Mouse (Mus musculus) lung, postnatal 4 days (tissue): ENCODE results near the gene Nuak2.
A peak's percentile ranks its signal among the peaks of the same experiment; 100 is the strongest.

ENCODE experiments used
- DNase-seq, 2 experiments: peaks; one replicate each; pipeline ENCODE4 v3.0.0; 2021

Gene Nuak2

DNA sequence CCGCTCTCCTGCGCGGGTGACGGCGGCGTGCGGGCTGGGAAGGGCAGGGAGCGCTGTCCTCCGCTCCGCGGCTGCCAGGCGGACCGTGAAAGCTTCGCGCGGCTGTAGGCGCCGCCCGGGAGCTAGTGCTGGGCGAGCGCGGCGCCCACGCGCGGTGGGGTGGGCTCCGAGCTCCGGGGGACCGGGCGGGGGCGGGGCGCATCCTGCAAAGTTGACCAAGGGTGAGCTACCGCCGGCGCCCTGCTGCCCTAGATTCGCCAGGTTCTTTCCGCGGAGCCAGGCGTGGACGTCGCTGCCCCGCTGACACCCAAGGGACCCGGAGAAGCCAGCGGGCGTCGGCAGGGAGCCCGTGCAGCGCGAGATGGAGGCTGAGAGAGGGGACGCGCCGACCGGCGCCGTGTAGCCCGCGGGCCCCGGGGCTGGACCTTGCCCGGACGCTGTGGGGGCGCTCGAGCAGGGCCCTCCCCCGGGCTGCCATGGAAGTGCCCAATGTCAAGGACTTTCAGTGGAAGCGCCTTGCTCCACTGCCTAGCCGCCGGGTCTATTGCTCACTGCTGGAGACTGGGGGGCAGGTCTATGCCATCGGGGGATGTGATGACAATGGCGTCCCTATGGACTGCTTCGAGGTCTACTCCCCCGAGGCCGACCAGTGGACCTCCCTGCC is 17.0 kb upstream of the Nuak2 start:
- peak; percentile 60 to 65 for DNase-seq

DNA sequence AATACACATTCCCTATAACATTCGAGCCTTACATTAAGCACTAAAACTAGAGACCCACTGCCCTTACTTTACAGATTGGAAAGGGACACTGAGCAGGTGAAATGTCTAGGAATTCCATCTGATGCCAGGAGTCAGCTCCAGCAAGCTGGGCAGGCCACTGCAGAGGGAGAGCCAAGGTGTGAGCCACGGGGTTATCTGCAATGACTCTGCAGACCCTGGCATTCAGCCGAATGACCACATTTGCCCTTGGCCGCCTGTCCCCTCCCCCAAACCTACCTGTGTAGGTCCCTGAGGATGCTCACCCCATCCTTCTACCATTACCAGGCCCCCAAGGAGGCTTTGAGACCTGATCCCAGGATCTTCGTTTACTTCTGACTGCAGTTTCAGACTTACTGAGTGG is 16.2 kb upstream of the Nuak2 start:
- DNase-seq: no peak

DNA sequence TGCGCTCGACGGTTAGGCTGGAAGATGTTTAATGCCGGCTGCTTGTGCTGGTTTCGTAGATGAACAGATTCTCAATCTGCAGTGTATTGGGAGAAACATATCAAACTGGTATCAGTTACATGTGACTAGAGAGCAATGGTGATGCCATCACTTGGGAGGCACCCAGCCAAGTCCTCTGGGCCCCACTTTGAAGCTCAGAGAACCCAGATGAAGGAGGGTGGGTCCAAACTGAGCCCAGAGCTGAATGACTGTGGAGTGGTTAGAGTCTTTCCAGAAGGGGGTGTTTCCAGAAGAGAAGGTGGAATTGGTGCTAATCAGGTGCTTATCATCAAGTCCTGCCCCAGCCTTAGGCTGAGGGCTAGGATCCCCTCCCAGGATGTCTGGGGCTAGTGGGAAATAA is 14.7 kb upstream of the Nuak2 start:
- DNase-seq: no peak

DNA sequence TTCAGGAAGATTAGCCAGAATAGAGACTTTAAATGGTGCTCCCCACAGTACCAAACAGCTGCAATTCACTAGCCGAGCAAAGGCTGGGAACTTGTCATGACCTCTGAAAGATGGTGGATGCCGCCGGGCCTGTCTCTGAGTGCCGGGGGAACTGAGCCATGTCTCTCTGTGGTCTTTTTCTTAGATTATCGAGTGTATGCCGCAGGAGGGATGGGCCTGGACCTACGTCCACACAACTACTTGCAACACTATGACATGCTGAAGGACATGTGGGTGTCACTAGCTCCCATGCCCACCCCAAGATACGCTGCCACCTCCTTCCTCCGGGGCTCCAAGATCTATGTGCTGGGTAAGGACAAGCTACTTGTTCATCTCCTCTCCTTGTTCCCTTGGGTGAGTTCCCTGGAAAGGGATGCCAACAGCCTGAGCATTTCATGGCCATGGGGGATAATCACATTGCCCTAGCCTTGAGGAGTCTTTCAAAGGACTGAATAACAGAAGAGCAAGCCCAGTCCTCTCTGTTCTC is 13.5 kb upstream of the Nuak2 start:
- no peak for DNase-seq

DNA sequence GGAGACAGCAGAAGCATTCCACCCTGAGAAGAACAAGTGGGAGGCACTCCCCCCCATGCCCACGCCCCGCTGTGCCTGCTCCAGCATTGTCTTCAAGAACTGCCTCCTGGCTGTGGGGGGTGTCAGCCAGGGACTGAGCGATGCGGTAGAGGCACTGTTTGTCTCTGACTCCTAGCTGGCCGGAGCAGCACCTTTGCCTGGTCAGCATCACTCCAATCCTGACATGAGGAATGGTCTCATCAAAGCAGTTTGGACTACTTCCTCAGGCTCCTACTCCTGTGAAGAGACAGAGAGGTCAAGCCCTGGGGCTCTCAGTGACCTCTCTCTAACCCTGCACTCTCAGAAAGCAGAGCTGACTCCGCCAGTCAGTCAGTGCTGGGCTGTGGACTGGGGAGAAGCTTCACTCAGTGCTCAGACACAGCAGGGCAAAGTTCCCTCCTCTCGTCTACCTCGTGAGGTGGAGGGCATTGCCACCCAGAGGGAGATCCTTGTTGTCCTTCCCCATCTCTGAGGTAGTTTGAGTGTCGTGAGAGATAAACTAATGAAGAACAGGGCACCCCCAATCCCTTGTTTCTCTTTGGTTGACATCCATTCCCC is 11.2 kb upstream of the Nuak2 start:
- no peak for DNase-seq

DNA sequence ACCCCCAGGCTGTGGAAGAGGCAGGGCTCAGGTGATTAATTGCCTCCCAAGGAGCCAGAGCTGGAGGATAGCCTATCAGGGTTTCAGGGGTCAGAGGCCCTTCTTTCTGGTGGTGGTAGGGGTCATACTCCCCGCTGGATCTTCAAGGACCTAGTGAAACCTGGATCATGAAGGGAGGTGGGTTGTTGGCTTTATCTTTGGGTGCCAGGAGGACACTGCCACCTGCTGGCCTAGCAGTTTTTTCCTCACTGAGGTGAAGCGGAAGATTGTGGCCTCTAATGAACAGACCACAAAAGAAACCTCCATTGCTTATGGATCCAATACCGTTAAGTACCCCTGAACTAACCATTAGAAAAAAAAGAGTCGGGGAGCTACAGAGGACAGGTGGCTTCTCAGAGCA is 9.8 kb upstream of the Nuak2 start:
- peak; percentile 53 to 70 for DNase-seq

DNA sequence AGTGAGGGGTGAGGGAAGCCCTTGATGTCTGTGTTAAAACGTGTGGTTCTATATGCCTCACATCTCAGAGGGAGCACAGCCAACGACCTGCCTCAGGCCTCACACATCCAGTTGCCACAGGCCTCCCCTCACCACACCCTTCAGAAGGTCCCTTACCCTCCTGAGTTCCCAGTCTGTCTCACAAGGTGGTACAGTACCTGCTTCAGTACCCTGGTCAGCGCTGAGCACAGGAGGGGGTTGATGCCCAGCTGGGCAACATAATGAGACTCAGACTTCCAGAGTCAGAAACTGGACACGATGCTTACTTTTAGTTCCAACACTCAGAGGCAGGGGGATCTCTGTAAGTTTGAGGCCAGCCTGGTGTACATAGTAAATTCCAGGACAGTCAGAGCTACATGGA is 9.1 kb upstream of the Nuak2 start:
- DNase-seq: no peak

DNA sequence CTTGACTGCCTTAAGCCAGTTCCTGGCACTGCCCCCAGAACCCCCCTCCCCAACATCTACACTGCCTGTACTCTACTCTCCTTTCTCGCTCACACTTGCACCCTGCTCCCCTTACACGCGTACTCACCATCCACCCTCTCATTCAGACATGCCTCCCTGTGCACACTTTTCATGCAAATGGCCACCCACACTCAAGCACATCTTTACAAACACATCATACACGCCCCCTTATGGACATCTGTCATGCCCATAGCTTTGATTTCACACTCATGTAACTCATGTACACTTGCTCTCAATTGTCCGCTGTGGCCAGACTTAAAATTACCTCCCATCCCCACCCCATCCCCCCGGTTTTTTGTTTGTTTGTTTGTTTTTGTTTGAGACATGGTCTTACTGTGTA is 8.0 kb upstream of the Nuak2 start:
- no peak for DNase-seq

DNA sequence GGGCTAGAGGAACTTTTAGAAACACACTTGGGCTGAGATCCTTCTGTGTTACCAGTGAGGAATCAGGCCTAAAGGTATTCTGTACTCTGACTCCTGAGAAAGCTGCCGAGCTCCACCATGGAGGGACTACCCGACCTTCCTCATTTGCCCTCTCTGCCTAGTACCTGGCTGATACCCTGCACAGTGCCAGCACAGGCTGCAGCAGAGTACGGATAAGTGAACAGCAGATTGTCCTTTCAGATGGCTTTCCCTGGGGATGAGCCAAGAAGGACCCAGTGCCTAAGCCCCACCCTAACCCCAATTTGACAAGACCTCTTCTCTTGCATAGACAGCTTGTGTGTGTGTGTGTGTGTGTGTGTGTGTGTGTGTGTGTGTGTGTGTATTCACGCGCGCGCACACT is 7.3 kb upstream of the Nuak2 start:
- DNase-seq: no peak

DNA sequence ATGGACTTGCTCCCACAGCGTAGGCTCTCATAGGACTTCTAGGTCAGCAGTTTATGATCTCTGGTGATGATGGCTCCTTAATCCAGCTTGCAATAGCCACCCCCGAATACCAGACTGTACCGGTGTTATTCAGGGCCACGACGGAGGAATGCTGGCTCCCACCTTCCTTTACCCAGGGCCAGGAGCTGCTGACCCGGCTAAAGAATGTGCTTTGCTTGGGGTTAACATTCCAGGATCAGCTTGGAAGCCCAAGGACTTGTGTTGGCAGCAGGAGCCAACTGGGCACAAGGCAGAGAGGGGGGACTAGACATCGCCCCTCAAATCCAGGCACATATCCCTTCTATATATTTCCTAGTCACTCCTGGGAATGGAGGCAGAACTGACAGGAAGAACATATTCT is 5.2 kb upstream of the Nuak2 start:
- DNase-seq: no peak

DNA sequence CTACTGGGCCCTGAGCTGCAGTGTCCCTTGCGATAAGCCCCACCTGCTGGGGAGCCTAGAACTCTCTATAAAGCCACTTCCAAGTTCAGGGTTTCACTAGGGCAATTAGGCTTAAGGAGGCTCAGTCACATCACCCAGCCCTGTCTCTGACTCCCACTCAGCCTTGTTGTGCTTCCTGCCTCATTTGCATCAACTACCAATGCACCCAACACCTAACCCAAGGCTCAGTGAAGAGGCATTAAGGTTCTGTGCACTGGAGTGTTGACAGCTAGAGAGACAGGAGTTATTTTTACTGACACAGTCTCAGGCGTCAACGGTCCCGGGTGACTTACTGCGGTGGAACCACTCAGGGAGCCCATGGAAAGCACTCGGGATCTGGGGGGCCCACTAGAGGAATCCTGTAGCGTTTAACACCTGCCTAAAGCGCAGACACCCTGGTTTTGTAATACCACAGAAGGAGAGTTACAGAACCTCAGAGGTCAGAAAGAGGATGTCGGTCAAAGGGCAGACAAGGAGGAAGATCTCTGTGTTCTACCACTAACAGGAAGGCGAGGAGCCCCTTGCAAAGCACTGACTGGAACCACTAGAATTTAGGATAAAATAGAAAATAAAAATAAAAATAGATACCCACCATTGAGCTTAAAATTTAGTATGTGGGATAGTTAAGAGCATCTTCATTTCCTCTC is 4.6 kb upstream of the Nuak2 start:
- DNase-seq: no peak

DNA sequence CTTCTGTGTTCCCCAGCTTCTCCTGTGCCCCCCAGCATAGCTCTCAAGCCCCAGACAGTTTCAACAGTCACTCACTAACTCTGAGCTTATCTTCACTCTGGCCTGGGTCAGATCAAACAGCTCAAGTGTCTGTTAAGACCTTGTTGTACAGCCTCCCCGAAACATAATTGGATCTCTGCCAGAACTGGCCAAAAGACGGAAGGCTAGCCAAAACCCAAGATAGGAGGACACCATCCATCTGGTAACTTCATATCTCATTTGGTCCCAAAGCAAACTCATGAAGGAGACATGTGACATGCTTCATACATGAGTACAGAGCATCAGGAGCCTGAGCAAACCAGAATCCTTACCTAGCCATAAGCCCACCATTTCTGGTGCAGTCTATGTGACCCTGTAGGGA is 3.9 kb upstream of the Nuak2 start:
- no peak for DNase-seq

DNA sequence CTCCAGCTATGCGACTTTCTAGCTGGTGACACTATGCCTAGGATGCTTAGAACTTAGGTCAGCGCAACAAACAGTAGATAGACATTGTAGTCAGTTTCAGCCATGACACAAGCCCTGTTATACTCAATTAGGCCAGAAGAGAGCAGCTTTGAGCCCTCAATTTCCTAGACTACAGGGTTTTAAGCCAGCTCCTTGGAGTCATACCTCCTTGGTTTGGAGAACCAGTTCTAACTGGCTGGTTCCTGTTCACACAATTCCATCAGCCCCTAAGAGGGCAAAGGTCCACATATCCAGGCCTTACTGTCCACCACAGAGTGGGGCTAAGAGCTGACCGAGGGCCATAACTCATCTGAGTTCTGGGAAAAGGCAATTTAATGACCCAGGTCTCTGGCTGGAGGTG is 3.2 kb upstream of the Nuak2 start:
- peak in 1 of 2 experiments; percentile 82 for DNase-seq

DNA sequence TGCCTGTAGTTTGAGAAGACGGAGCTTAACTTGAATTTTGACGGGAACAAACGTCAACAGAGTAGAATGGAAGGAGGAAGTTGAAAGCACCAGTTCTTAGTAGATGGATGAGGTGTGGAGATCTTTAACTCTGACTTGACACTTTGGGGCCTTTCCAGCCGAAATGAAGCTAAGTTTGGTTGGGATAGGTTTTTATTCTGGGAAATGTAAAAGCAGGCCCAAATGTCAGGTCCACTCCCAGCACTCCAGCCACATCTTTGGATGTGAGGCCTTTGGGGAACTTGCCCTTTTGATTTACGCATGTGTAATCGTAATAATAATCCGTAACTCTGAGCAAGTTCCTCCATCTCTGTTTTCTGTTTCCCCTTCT is 684 bp downstream of the Nuak2 start:
- no peak for DNase-seq

DNA sequence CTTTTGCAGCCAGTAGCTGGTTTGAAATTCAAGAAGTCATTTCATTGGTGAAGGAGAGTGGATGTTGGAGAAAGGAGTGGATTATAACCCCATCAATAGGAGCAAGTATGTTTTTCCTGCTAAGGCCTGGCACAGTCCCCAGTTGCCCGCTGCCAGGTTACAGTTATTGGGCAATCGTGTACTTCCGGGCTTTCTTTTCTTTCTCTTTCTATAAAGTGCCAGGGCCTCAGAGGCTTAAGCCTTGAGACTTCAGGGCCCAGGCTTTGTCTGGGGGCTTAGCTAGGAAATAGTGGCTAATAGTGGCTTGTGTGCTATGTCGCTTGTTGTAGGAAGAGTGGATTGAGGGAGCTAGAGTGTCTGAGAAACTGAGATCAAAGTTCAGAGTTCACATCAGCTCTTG is 1.5 kb downstream of the Nuak2 start:
- peak; percentile 74 to 85 for DNase-seq

DNA sequence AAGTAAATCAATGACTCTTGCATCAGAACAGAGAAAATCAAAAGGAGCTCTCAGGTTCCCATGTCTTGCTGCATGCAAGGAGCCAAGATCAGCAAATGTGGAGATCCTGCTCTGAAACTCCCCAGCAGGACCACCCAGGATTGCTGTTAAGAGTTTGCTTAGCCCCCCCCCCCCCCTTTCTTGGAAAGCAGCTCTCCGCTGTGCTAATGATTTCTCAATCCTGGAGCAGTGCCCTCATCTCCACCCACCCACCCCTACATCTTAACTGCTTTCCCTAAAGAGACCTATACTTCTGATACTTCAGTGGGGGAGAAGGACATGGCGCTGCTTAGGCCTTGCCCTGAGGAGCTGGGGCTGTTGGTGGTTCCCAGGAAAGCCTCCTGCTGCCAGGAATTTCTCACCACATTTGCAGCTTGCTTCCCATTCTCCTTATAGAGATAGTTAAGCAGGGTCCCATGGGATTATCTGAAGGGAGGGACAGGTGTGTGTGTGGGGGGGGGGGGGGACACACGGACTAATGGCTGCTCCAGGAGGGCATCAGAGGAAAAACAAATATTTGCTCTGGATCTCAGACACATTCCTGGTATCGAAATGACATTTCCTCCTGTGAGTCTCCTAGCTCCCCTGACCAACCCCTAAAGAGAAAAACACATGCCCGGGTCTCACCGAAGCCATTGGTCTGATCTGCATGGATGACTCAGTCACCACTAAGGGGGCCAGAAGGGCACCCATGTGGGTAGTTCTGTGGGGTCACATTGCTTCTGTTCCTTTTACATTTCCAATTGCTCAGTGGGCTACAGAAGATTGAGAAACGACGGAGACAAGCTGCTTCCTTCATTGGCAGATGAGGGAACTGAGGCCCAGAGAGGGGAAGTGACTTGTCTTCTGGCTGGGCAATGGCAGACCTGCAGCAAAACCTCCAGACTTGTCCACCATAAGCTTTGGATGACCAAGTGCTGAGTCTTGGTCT is 2.3 kb downstream of the Nuak2 start:
- DNase-seq: no peak

DNA sequence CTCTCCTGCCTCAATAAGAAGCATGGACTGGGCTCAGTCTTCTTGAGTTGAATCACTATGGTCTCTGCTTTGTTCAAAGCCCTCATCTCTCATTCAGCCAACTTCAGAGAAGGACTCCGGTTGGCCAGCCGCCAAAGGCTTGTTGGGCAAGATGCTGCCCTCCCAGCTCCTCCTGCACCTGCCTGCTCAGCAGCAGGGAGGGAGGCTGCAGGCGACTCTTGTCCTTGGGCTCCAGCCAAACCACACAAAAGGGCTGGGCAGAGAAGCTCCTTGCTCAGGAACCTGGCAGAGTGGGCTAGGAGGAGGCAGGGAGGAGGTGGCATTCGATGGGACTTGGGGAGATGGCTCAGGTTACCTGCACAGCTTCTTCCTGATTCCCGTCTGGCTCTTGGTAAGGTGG is 3.3 kb downstream of the Nuak2 start:
- DNase-seq: peak; percentile 89 to 94

DNA sequence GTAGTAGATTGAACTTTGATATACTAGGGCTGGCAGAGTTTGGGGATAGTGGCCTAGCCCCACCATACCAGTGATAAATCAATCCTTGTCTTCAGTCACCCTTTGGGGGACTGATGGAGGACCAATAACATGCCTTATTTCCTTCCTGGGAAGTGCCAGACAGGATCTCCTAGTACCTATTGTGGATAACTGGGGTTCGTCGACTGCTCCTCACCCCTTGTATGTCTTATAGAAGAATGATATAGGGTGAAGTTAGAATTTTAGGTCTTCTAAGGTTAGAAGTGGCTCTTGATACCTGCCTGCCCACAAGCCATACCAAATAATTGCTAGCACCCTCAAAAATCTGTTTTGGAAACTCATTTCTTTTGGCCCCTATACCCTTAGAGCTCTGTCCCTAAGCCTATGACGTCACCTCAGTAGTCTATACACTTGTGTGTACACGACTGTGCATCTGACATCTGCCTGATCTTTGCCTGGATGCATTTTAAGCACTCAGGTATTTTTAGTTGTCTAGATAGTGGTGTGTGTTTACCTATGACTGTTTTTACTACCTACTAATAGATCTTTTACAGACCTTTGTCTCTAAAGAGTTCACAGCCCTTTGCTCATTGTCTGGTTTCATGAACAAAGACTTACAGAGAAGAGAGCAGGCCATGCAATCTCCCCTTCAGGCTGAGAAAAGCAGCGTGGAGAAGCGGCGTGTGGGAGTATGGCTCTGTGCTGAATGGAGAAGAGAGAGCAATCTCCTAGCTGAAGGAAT is 6.1 kb downstream of the Nuak2 start:
- DNase-seq: no peak

DNA sequence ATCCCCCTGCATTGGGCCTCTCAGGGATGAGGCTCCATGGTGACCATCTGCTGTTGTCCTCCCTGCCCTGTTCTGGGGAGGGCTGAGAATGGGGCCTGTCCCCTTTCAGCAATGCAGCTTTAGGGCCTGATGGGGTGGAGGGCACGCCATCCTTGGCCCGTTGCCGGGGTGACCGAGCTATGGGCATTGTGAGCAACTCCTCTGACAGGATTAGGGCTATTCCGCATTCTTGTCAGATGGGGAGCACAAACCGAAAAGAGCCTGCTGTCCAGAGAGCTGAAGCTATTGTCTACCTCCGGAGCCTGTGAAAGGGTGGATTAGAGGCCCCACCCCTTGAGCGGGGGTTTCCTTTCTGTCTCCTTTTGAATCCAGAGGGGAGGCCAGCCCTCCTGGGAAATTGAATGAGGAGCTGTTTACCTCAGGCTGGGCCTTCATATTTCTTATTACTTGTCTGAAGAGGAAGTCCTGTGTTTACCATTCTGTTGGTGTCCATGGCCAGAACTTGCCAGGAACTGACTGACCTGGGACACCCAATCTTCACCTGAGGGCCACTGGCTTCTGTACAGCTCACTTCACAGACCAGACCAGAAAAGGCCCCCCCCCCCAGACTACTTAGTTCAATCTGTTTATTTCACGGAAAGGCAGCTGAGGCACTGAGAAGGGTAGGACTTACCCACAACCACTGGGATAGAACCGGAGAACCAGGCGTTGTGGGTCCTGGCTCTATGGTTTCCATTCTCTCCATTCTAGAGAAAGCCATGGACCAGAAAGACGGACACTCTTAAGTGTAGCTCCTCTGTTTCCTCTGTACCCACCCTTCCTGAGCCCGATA is 7.0 kb downstream of the Nuak2 start:
- DNase-seq: peak; percentile 58 to 73

DNA sequence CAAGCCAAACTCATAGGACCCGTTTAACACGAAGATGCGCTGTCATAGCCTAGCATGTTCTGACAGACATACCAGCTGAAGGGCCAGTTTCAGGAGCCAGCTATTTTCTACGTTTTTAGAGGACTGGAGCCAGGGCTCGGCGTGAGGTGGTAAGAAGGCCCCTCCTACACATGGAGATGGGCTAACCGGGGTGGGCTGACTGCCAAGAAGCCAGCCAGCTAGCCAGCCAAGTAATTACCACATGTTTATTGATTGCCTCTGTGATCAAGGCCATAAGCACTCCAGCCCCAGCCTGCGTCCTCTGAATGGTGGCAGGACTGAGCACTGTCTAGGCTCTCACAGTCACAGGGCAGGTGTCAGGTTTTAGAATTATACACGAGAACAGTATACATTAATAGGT is 10.9 kb downstream of the Nuak2 start:
- no peak for DNase-seq

DNA sequence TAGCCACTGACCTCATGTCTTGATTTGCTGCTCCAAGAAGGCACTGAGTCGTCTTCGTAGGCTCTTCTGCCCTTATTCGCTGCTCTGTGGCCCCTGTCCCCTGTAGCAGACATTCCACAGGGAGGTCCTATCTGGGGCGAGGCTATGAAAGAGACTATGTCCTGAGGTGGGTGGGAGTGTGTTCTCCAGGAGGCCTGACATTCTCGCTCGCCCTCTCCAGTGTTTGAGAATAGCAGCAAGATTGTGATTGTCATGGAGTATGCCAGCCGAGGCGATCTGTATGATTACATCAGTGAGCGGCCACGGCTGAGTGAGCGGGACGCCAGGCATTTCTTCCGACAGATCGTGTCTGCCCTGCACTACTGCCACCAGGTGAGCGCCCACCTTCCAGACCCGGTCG is 11.6 kb downstream of the Nuak2 start:
- DNase-seq: no peak
